Mouse (Mus musculus): Measurements from ENCODE around the gene D130043K22Rik. TPM values are rescaled to one million over a fixed set of nuclear protein-coding genes. Genes with fewer than 3 reads are reported as not detected.
"Not testable (repeated sequence)": the region's sequence is repeated elsewhere in the genome, so short reads cannot be mapped to it uniquely, and the experiment has no call there.

The D130043K22Rik gene
- total RNA-seq, 2 experiments from 2014 or later, result 0.05 TPM; not detected in 1

- peak; percentile 96 for DNase-seq
Measured at GRCm38 (mm10) chr13:24831353-24832130, 13.4 kb upstream of the D130043K22Rik start, which contains the start of the genes Acot13 and Tdp2. TSS of gene Acot13 (minus strand) at chr13:24831540. TSS of gene Tdp2 (plus strand) at chr13:24831679.

- DNase-seq, result no peak
Measured at GRCm38 (mm10) chr13:24832131-24832810, 12.7 kb upstream of the D130043K22Rik start.

DNA sequence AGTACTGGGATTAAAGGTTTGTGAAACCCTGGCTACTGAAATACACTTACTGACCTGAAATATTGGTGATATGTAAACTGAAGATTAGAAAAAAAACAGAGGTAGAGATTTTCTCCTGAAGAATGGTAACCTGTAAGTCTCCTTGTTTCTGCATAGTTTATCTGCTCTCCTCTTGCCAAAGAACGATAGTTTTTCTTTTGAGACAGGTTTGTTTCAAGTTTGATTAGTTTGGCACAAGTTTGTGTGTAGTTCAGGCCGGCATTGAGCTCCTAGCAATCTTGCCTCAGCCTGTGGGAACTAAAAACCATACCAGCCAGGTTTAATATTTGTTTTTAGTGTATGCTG lies 12.2 kb upstream of the D130043K22Rik start:
- DNase-seq, result no peak

GRCm38 (mm10) chr13:24837765-24838164 lies 7.2 kb upstream of the D130043K22Rik start:
- not testable (repeated sequence) for DNase-seq

- no peak for DNase-seq
Measured at GRCm38 (mm10) chr13:24839831-24840230, 5.1 kb upstream of the D130043K22Rik start.

GRCm38 (mm10) chr13:24841702-24842101 lies 3.2 kb upstream of the D130043K22Rik start:
- DNase-seq, result no peak

DNA sequence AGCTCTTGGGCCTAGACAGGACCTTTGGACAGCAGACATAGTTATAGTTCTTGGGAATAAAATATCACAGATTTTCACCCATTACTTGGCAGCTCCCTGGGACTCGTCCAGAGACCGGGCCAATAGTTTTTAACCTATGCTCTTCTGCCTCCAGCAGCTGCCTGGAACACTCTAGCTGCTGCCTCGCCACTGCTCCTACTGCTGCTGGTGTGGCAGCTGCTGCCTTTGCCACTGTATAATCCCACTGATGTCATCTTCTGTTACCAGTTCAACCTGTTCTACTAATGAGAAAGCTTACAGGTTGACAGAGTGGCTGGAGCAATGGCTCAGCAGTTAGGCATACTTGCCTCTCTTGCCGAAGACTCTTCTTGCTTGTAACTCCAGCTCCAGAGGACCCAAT lies 4.4 kb downstream of the D130043K22Rik start:
- no peak for DNase-seq

DNA sequence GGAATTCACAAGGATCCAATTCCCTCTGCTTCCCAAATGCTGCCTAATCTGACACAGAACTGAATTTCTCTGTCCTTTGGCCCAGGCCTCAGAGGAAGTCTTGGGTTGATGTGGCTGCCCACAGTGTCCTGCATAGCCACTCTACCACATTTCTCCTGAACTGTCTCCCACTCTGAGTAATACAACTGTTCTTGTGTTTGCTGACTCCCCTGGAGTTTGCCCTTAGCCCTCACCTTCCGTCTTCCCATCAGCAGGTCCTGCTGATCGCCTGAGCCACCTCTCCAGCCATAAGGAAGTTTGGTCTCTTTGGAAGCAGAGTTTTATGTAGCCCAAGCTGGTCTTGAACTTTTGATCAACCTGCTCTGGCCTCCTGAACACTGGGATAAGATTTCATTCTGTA lies 7.1 kb downstream of the D130043K22Rik start:
- DNase-seq, result no peak

DNA sequence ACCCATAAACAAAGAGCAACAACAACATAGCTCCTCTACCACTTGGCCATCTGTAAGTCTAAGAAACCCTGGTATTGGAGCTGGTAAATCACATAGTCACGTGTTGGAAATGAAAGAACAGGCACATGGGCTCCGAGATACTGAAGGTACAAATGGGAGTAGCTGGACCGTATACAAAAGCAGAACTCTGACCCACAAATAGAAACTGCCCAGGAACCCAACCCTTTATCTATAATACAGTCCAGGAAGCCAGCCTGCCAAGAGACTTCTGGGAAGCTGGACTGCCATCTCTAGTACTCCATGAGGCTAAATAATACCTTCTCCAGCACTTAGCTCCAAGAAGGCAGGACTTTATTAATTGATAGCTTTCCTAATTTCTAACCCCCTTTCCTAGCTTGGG lies 7.6 kb downstream of the D130043K22Rik start:
- DNase-seq, result peak; percentile 32 to 69

DNA sequence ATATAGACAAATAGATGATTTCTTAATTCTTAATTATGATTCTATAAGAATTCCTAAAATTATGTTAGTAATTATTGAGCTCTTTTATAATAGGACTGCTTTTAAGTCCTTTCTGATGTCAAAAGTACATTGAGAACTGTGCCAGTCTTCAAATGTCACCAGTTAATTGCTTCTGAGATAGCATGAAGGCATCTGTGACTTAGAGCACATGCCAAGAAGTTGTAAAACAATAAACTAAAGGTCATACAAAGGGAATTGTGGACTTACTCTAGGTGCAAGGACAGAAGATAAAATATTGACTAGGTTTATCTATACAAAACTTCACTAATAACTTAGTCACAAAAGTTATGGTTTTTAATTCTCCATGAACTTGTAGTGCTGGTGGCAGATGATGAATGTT lies 14.2 kb downstream of the D130043K22Rik start:
- DNase-seq, result no peak

DNA sequence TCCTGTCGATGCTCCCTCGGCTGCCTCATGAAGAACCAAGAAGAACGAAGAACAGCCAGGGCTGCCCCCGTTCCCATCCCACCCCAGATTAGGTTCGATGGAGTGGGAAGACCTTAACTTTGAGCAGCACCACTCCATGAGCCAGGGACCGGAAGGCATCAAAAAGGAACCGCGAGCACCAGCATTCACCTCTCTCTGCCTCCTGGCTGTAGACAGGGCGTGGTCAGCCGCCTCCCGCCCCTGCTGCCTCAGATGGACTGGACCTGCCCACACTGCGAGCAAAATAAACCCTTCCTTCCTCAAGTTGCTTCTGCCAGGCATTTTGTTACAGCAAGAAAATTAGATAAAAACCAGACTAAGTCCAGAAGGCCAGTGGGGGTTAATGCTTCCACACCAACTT lies 16.1 kb downstream of the D130043K22Rik start:
- DNase-seq, result no peak

- no peak for DNase-seq
Measured at GRCm38 (mm10) chr13:24862021-24862420, 17.1 kb downstream of the D130043K22Rik start.

DNA sequence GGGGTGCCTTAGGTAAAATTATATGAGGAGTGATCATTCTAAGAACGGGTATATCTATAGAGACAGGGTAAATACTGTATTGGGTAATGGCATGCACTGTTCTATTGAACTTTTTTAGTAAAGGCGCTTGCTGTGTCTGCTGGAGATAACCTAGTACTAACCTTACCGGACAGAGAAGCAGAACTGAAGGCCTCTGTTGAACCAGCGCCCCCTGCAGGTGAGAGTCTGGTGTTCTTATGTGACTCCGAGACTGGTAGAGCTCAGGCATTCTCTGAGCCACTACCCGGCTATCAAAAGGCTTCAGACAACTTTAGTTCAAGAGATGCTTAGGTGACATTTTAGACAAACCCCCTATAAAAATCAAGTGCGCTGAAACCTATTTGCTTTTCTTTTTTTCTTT lies 17.6 kb downstream of the D130043K22Rik start:
- DNase-seq, result peak; percentile 24 to 73

GRCm38 (mm10) chr13:24866430-24867402 lies 21.8 kb downstream of the D130043K22Rik start:
- DNase-seq, result no peak

DNA sequence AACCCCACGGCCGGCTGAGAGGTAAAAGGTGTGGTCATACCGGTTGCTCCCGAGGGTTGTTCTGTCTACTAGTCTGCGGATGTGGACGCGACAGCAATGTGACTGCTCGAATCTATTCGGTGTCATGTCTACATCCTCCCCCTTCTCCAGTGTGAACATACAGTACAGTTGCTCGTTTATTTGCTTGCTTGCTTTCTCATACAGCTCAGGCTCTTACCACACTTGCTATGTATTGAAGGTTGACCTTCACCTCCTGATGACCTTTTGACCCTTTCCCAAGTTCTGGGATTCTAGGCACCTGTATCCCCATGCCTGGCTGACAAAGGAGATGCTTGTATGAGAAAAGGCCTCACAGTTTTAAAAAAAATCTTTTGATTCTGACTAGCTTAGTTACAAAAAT lies 22.9 kb downstream of the D130043K22Rik start:
- DNase-seq, result no peak

DNA sequence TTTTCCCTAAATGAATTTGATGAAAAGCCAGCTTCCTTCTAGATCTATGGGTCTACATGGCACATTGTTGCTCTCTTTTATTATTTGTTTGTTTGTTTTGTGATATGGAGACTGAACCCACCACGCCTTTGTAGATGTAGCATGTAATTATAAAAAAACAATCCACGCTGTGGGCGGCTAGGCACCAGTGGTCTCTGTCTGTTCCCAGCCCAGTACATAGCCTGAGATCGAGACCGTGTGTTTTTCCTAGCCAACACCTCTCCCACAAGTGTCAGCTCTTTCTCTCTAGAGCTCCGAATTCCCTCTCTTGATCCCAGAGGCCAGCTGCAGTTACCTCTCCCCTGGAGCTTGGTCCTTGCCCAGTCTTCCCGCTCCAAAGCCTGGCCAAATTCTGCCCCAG lies 23.3 kb downstream of the D130043K22Rik start:
- no peak for DNase-seq

DNA sequence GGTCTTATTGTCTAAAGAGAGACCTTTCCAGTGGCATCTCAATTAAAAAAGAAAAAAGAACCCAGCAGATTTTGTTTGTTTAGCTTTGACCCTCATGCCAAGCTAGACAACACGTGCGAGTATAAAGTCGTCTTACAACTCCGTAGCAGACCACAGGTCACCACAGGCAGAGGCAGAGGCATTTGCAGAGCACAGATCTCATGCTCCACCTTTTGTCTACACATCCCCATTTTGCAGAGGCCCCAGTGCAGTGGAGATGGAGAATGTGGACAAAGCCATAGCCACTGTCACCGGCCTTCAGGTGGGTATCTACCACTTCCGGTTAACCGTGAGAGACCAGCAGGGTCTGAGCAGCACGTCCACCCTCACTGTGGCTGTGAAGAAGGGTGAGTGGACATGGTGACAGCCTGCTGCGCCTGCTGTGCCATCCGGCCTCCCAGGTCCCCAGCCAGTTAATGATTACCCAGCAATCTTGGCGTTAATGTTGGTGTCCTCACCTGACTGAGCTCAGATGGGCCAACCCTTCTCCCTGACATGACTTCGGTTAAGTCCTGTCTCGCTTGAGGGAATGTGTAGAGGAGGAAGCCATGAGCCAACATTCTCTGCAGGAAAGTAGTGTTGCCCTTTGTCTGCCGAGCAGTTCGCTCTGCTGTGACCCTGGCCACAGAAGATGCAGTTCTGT lies 34.6 kb downstream of the D130043K22Rik start:
- no peak for DNase-seq

DNA sequence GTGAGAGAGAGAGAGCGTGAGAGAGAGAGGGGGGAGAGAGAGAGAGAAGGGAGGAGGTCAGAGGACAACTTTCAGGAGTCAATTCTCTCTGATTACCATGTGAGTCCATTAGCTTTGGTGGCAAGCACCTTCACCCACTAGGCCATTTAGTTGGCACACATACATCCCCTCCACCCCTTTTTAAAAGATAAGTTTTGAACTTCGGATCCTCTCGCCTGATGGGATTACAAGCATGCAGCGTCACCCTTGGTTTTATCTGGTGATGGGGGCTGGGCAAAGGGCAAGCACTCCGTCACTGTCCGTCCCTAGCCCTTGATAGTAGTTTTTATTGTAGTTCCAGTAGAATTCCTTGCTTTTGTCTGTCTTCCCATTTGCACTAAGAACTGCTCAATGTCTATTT lies 35.3 kb downstream of the D130043K22Rik start:
- DNase-seq, result no peak

DNA sequence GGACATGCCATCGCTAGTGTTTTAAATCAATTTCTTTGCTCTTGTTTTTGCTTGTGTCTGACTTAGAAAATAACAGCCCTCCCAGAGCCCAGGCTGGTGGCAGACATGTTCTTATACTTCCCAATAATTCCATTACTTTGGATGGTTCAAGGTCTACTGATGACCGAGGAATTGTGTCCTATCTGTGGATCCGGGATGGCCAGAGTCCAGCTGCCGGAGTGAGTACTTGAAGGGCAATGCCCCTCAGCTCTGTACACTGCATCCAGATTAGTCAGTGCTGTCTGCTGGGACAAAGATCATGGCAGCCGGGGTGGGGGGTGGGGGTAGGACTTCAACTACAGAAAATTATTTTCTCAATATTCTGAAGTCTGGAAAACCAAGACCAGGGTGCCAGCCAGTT lies 35.8 kb downstream of the D130043K22Rik start:
- no peak for DNase-seq

DNA sequence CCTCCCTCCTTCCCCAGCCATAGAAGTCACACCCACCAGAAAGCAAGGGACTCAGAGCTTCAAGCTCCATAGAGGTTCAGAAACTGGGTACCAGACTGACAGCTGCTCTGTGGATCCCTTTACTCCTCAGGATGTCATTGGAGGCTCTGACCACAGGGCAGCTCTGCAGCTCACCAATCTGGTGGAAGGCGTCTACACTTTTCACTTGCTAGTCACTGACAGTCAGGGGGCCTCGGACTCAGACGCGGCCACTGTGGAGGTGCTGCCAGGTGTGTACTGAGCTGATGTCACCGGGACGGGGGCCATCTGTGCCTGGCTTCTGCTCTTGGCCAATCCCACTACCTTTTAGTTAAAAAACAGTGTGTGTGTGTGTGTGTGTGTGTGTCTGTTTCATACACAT lies 37.5 kb downstream of the D130043K22Rik start:
- DNase-seq, result peak in 1 of 2 experiments; percentile 39

GRCm38 (mm10) chr13:24889554-24889953 lies 44.6 kb downstream of the D130043K22Rik start:
- DNase-seq, result no peak

DNA sequence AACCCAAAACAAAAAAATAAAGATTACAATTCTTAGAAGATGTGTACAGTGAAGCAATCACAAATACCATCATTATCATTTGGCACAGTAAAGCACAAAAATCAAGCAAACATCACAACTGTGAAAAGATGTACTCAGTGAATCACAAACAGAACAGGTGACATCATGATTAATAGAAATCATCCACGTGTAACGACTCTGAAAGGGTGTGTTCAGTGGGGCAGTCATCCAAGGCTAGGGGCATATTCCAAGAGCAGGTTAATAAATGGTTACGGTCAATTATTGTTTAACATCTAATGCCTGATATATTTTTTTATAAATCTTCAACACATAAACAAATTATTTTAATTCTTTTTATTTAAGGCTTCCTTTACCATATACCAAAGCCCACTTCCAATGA lies 47.6 kb downstream of the D130043K22Rik start:
- DNase-seq, result no peak

All from heart, adult 18-20 months (tissue).